Mouse (Mus musculus): ENCODE measurements around the gene Snx4. TPM values are rescaled to one million over a fixed set of nuclear protein-coding genes. Genes with fewer than 3 reads are reported as not detected.

Gene Snx4
- total RNA-seq, 4 experiments from 2014 or later, result 10.5 to 12.2 (median 11.3) TPM

DNA sequence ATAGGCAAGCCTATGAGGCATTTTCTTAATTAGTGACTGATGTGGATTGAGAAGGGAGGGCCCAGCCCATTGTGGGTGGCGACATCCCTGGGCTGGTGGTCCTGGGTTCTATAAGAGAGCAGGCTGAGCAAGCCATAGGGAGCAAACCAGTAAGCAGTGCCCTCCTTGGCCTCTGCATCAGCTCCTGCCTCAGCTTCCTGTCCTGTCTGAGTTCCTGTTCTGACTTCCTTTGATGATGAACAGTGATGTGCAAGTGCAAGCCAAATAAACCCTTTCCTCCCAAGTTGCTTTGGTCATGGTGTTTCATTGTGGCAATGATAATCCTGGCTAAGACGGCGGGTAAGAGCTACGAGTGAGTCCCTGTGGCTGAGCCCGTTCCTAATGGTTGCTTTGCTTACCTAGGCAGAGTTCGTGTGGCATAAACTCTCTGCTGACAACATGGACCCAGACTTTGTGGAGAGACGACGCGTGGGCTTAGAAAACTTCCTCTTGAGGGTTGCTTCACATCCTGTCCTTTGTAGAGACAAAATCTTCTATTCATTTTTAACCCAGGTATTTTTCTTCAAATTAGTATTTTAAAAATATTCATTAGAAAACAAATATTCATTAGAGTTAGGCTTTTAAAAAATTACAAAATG lies 16.5 kb downstream of the Snx4 start:
- DNase-seq (ENCODE audit: low spot score in 2 of 2), result no peak

DNA sequence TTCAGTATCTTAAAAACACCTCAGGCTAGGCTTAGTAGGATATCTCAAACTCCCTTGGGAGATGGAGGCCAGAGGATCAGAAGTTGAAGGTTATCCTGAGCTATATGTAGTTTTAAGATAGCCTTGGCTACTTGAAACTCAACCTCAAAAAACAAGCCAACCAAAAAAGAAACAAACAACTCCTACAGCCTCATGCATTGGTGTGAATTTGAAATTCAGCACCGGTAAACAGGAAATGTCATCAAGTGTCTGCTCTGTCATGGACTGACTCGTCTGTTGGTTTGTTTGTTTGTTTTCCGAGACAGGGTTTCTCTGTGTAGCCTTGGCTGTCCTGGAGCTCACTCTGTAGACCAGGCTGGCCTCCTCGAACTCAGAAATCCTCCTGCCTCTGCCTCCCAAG lies 20.6 kb downstream of the Snx4 start:
- DNase-seq (ENCODE audit: low spot score in 2 of 2), result no peak

DNA sequence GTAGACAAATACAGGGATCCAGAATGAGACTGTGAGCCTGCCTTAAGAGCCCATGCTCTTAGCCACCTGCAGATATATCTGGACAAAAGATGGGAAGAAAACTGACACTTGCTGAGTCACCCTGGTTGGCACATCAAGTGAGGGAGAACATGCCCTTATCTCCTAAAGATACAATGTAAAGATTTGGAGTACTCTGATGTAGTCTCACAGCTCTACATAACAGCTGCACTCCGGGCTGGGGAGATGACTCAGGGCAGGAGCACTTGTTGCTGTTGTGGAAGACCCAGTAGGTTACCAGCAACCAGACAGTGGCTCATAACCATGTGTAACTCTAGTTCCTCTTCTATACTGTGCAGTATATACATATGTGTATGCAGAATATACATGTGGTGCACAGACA lies 31.8 kb downstream of the Snx4 start:
- DNase-seq (ENCODE audit: low spot score in 2 of 2), result no peak

DNA sequence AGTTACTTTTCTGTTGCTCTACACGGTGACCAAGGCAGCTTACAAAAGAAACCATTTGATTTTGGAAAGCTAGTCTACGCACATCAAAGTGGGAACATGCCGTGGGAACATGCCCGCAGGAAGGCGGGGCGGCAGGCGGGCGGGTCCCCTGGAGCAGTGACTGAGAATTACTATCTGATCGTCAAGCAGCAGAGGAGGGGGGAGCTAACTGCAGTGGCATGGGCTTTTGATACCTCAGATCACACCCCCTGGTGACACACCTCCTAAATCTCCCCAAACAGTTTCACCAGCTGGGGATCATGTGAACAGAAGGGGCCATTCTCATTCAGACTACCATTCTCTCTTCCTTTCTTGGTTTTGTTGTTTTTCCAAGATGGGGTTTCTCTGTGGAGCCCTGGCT lies 37.3 kb downstream of the Snx4 start:
- DNase-seq (ENCODE audit: low spot score in 2 of 2), result no peak

DNA sequence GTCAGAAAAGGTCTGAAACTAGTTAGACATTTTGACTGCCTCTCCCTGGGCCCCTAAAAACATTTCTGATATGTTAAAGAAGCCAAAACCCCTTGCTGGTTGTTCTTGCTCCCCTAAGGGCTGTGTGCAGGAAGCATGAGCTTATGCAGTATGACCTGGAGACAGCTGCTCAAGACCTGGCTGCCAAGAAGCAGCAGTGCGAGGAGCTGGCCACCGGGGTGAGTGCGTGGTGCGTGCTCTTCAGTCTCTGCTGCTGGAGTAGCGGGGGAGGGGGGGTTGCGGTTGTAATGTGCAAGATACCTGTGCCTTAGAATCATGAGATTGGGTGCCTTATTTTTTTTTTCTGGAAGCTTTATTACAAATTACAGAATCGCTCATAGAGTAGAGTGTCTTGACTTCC lies 38.7 kb downstream of the Snx4 start:
- no peak for DNase-seq (ENCODE audit: low spot score in 2 of 2)

DNA sequence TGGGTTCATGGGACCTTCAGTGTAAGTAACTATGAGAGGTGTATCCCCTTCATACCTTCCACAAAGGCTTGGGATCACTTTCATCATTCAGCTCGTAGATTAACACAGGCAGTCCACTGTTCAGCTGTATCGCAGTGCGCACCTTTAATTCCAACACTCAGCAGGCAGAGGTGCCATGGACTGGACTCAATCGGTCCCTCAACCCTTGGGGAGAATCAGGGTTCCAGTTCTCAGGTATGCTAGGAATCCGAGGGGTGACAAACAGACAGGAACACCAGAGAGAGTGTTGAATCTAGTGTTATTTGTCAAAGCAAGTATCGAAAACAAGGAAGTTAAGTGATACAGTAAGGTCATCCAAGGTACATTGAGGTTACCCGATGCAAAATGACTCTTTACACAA lies 41.0 kb downstream of the Snx4 start:
- no peak for DNase-seq (ENCODE audit: low spot score in 2 of 2)

DNA sequence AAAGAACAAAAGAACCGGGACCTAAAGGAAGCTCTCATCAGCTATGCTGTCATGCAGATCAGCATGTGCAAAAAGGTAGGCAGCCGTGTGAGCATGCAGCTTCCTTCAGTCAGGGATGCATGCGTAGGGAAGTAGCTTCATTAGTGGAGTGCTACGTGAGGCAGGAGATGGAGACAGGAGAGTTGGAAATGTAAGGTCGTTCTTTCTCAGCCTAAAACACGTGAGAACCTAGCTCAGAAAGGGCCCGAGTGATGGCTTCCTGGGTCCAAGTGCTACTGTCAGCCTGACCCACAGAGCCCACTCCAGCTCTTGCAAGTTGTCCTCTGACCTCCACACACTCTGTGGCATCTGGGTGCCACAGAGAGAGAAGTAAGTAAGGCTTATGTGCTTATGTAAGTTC lies 43.4 kb downstream of the Snx4 start:
- DNase-seq (ENCODE audit: low spot score in 2 of 2), result no peak

DNA sequence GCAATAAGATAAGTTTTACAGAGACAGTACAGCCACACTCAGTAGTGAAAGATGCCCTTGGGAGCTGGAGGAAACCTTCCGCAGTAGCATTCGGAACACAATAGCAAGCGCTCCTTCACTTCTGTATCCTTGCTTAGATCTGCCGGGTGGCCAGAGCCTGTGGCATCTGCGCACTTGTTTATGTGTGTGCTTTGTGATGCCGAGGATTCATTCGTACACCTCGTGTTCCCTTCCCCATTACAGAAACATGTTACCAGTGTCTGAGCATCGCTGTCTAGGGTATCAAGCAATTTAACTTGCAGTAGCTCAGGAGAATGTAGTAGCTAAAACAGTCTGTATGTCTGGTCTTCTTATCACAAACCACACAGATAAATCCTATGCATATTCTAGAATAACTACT lies 44.1 kb downstream of the Snx4 start:
- no peak for DNase-seq (ENCODE audit: low spot score in 2 of 2)

DNA sequence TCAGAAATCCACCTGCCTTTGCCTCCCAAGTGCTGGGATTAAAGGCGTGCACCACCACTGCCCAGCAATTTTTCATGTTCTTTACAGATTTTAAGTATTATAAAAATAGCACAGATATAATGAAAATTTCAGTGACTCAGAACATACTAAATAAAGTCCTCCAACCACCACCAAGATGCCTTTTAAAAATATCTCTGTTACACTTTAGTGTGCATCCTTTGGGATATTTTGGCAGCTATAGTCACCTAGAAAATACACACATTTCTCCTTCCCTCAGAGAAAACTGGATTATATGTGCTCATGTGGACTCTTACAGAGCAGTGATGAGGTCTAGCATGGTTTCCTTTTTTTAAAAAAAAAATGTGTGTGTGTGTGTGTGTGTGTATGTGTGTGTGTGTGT lies 46.3 kb downstream of the Snx4 start:
- DNase-seq (ENCODE audit: low spot score in 2 of 2), result no peak

DNA sequence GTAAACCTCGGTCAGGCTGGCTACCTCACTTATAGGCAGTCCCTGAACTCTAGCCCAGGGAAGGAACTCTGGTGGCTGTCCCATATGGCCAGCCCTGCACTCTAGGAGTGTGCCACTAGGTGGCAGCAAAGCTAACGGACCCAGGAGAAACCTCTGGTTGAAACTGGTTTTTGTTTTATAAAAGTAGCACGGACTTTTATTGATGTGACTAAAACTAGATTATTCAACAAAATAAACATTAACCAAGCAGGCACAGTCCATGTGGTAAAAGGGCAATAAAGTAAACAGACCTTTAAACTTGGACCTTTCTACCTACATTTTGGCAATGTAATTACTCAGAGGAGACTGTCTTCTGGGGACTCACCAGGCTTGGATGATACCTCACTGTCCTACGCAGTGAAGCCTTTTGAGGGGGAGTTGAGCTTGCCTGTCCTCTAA lies 55.4 kb downstream of the Snx4 start:
- peak; percentile 31 to 38 for DNase-seq (ENCODE audit: low spot score in 2 of 2)

DNA sequence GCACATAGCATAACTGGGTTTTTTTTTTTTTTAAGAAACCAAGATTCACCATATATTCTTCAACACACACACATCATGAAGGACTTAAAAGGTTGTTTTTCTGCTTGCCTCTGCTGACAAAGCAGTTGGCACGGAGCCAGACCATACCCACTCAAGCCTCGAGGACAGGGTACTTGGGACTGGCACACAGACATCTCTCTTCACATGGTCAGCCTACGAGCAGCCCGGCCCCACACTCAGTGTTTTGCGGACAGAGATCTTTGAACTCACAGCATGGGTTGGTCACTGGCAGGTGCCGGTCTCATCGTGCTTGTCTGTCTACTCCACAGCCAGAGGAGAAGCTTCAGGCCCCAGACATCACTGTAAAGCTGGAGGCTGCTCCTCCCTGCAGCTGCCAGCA lies 56.5 kb downstream of the Snx4 start:
- DNase-seq (ENCODE audit: low spot score in 2 of 2), result no peak

DNA sequence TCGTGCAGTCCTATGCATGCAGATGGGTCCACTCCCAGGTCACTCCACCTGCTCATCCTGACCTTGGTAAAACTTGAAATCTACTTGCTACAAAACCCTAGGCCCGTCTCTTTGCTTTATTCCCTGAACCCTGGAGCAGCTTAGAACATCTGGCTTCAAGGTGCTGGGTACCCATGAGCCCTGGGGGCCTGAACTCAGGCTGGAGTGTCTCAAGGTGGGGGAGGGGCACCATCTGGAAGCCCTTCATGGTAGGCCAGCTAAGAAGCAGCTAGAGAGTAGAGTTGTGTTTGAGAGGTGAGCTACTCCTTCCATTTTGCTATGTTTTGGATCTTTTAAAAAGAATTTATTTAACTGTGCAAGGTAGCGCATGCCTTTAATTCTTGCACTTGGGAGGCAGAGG lies 57.8 kb downstream of the Snx4 start:
- DNase-seq (ENCODE audit: low spot score in 2 of 2), result no peak

DNA sequence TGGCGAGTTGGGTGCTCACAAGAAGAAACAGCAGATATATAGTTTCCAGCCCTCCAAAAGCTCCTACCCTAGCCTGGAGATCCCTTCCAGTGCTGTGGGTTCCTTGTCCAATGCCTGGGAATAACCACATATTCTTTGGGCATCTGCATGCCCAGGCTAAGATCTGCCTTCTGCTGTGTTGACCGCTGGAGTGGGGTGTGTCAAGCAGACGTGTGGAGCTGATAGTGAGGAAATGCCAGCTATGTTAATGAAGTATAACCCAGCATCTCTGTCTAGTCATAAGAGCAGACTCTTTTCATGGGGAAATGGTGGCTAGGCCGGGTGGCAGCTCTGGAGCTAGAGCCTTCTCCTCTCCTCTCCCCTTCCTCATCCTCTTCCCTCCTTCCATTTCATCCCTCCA lies 64.4 kb downstream of the Snx4 start:
- DNase-seq (ENCODE audit: low spot score in 2 of 2), result no peak

DNA sequence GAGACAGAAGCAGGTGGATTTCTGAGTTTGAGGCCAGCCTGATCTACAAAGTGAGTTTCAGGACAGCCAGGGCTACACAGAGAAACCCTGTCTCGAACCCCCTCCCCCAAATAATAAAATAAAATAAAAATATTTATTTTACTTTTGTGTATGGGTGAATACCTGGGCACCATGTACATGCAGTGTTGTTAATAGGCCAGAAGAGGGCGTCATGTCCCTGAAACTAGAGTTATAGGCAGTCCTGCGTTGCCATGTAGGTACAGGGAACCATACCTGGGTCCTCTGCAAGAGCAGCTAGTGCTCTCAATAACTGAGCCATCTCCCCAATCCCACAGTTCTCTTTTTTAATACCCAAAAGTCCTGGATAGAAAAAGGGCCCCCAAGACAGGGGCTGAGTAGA lies 66.4 kb downstream of the Snx4 start:
- DNase-seq (ENCODE audit: low spot score in 2 of 2), result no peak

DNA sequence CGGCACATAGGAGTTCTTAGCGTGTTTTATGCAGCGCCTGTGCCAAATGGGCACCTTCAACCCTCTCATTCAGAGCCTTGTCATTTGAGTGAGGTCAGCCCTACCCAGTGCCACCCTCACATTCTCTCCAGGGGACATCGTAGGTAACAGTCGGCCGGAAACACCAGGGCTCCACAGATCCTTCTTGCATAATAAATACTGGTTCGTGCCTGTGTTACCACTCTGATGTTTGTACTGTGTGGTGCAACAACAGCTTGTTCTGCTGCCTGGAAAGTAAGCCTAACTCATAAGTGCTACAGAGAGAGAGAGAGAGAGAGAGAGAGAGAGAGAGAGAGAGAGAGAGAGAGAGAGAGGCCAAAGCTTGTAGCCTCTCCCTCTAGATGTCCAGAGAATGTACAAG lies 66.8 kb downstream of the Snx4 start:
- DNase-seq (ENCODE audit: low spot score in 2 of 2), result no peak

DNA sequence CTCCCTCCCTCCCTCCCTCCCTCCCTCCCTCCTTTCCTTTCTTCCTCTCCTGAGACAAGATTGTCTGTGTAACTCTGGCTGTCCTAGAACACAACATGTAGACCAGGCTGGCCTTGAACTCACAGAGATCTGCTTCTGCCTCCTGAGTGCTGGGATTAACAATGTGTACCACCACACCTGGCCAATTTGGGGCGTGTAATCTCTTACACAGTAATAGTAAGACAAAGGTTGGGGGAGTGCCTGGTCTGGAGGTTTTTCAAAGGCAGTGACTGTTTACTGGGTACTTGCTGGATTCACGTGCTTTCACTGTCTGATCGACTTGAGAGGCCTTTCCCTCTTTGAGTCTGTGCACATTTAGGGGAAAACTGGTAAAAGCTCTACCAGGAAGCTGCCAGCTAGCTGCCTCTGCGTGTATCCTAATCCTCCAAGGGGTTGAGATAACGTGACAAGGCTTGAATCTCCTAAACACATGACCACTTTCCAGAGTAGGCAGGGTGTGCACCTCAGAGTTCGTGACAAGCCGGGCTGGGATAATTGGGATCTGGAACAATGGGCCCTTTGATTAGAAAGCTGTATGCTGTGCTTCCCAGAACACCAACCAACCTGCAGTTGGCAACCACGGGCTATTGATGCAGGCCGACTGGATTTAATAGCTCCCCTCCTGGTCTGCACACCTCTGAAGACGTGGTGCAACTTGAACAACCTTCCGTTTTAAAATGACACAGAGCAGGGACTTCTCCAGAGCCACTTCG lies 74.6 kb downstream of the Snx4 start:
- DNase-seq (ENCODE audit: low spot score in 2 of 2), result no peak

DNA sequence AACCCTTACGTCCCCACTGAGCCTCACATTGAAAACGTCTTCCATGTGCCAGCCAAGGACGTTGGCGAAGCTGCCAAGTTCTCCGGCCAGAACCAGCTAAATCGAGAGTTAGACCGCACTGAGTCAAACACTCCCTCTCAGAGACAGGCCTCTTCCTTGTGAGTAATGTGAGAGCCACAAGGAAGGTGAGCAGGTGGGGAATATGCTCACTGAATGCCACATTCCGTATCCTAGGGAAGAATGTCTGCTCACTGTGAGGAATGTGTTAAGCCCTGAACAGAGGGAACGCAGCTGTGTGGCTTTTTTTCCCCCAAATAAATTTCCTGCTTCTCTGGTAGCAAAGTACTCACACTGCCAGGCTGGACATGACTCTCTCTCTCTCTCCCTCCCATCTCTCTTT lies 75.3 kb downstream of the Snx4 start:
- no peak for DNase-seq (ENCODE audit: low spot score in 2 of 2)

DNA sequence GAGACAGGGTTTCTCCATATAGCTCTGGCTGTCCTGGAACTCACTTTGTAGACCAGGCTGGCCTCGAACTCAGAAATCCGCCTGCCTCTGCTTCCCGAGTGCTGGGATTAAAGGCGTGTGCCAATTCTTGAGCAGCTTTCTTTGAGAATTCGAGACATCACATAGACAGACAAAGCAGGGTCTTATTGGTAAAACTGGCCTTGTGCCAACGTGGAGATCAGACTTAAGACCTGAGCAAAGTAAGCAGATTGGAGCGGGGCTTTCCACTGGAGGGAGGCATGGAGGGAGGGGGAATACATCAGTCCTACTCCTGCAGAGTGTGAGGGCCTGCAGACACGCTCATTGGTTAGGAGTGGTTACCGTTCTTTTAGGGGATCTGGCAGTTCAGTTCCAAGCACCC lies 75.9 kb downstream of the Snx4 start:
- DNase-seq (ENCODE audit: low spot score in 2 of 2), result no peak

DNA sequence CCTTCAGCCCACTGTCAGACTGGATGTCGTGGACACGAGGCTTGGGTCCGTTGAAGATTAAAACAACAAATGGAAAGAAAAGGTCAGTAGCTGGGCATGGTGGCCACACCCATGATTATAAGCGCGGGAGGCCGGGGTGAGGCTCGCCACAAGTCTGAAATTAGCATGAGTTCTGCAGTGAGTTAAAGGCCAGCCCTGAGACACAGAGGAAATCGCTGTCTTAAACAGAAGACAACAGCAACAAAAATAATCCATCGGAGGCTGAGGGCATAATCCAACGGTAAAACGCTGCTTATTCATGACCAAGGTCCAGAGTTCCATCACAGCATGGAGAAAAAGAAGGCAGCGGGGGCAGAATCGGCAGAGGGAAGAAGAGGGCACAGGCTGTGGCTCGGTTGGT lies 81.8 kb downstream of the Snx4 start:
- DNase-seq (ENCODE audit: low spot score in 2 of 2), result no peak

DNA sequence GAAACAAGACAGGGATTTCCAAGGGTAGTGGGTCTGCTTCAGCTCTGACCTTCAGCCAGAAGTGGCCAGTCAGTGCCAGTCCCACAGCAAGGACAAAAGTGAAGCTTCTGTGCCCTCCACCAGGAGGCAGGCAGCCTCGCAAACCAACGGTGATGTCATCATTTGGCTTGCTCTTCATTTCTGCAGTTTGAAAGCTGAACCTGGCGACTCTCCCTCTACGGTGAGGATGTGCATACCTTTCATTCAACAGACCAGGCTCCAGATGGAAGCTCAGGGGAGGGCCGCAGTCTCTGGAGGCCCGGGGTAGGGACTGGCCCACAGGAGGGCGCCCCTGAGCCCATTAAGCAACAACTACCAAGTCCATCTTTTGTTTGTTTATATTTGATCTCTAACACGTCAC lies 85.9 kb downstream of the Snx4 start:
- peak; percentile 11 to 34 for DNase-seq (ENCODE audit: low spot score in 2 of 2)

DNA sequence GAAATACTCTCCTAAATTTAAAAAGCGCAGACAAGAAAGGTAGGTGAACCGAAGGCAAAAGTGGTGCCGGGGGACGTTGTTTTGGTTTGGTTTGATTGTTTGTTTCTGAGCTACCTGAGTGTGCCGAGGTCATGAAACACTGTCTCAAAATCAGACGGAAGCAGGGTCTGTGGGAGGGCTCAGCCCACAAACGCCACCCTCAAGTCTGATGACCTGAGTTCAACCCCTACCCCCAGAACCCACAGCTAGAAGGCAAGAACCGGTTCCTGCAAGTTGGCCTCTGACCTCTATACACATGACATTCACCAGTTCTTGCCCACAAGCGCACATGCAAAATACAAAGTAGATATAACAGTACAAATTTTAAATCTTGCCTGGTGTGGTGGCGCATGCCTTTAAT lies 86.4 kb downstream of the Snx4 start:
- DNase-seq (ENCODE audit: low spot score in 2 of 2), result no peak

DNA sequence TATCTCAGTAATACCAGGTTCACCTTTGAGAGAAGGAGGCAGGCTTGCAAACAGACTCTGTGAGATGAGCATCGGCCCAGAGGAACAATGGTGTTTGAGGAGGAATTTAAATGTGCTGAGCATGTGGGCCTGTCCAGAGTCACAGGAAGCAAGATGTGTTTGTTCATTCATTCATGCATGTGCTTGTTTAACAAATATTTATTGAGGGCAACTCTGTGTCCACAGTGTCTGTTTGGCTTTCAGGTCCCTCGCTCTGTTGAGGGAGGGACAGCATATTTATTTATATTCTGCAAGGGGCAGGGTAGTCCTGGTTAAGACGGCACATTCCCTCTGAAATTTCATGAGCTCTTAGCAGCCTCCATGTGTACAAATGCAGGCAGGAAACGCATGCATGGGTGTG lies 87.2 kb downstream of the Snx4 start:
- DNase-seq (ENCODE audit: low spot score in 2 of 2), result no peak

DNA sequence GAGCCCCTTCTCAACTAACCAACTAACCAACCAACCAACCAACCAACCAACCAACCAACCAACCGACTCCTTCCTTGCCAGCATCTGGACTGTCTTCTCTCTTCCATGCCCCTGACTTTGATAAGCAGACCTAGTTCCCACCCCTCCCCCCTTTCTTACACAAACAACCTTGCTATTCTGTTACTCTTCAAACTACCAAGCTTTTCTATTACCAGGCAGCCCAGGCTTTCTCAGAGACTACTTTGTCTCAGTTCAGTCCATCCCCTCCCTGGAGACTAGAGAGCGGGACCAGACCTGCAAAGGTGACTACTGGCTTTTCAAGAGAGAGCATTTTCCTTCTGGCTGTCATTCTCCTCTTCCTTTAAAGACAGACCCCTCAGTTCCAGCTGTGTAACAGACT lies 88.2 kb downstream of the Snx4 start:
- DNase-seq (ENCODE audit: low spot score in 2 of 2), result no peak

Measured in gastrocnemius, adult 8-10 months (tissue).